Mouse (Mus musculus) lung, adult 2 months (tissue): ENCODE data around the gene Cpeb3.

Experiments
- CTCF ChIP-seq: fragments of 200-500 bp; IDR thresholded peaks from 2 replicates; pipeline ENCODE4 v1.5.1; 2011; ENCODE audit warnings: mild to moderate bottlenecking, low read length, control low read depth; ENCODE audit not compliant: insufficient read depth
- POLR2A ChIP-seq: fragments of 200-500 bp; IDR thresholded peaks from 2 replicates; pipeline ENCODE4 v1.6.1; 2011; ENCODE audit warnings: low read depth, mild to moderate bottlenecking, control low read depth, low read length, borderline replicate concordance; ENCODE audit errors: extremely low read depth

GRCm38 (mm10) chr19:37192475-37193058, 15.8 kb downstream of the Cpeb3 start:
- TF ChIP-seq POLR2A = no peak
- TF ChIP-seq CTCF = no peak
